Mouse (Mus musculus) kidney, adult 11 months (tissue): ENCODE measurements around the gene Cldn34b2.
"Not testable (repeated sequence)": the region's sequence is repeated elsewhere in the genome, so short reads cannot be mapped to it uniquely, and the experiment has no call there.

ENCODE experiments used
- DNase-seq: peaks from one replicate; pipeline ENCODE4 v3.0.0; 2022

Cldn34b2 gene

DNA sequence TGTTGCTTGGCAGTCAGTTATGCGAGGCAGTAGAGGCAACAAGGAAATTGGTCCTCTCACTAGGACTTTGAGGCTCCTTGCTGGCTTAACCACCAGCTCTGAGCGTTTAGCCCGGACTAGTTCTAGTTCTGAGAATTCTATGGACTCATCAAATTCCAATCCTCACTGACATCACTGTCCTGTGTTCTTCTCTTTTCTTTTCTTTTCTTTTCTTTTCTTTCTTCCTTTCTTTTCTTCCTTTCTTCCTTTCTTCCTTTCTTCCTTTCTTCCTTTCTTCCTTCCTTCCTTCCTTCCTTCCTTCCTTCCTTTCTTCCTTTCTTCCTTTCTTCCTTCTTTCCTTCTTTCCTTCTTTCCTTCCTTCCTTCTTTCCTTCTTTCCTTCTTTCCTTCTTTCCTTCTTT, at the start of gene Cldn34b2:
Cldn34b2 (minus strand) TSS at position 101 of the 400 bp plus-strand sequence.
- DNase-seq, result not testable (repeated sequence)

GRCm38 (mm10) chrX:155177640-155178039, 49.4 kb upstream of the Cldn34b2 start:
- no peak for DNase-seq

GRCm38 (mm10) chrX:155177230-155177629, 49.0 kb upstream of the Cldn34b2 start:
- DNase-seq, result no peak

DNA sequence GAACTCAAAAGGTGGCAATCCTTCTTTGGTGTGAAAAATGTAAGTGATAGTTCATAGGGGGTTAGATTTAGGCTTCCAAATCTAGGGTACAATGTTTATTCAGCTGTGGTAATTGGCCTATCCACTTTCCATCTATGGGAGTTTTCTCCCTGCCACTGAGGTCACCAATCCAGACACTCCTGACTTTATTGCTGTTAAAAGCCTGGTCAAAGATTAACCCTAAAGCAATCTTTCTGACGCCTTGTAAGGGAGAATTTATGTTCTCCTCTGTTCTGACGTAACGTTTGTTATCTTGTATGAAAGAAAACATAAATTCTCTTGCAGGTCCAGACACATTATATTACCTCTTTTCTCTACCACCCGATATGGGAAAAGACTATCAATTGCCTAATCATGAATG, 47.4 kb upstream of the Cldn34b2 start:
- DNase-seq, result no peak

DNA sequence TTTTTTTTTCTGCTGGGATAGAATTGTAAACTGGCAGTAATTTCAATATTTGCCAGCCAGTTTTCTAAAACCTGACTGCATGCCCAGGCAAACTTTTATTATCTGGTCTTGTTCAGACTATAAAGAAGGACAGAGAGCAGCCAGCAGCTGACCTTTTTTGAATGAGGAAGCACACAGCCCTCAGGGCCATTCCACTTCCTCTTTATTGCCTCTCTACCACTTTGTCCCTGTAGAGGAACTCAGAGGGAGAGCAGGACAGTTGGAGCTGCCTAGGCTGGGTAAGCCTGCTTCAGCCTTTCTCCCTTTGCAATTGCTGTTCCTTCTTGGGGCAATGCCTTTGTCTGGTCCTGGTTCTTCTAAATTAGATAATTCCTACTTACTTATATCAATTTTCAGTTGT, 44.1 kb upstream of the Cldn34b2 start:
- DNase-seq, result no peak

DNA sequence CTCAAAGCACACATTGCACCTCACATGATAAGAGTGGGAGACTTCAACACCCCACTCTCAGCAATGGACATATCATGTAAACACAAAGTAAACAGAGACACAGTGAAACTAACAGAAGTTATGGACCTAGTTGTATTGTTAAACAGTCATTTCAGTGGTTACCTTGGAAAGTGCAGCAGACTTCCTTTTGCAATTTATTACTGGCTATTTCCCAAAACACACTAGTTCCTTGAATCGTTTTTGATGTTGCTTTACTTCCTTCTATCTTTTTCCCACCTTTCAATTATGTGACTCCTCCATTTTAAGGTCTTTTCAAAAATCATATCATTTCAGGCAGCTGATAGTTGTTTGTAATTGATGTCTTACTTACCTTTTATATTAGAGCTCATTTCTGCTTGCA, 43.5 kb upstream of the Cldn34b2 start:
- DNase-seq, result no peak

GRCm38 (mm10) chrX:155169886-155170285, 41.7 kb upstream of the Cldn34b2 start:
- DNase-seq, result peak; percentile 28

GRCm38 (mm10) chrX:155167667-155168066, 39.5 kb upstream of the Cldn34b2 start:
- no peak for DNase-seq

GRCm38 (mm10) chrX:155166313-155166712, 38.1 kb upstream of the Cldn34b2 start:
- no peak for DNase-seq

- DNase-seq, result no peak
Measured at GRCm38 (mm10) chrX:155163553-155163952, 35.3 kb upstream of the Cldn34b2 start.

GRCm38 (mm10) chrX:155151868-155152267, 23.7 kb upstream of the Cldn34b2 start:
- peak; percentile 13 for DNase-seq

DNA sequence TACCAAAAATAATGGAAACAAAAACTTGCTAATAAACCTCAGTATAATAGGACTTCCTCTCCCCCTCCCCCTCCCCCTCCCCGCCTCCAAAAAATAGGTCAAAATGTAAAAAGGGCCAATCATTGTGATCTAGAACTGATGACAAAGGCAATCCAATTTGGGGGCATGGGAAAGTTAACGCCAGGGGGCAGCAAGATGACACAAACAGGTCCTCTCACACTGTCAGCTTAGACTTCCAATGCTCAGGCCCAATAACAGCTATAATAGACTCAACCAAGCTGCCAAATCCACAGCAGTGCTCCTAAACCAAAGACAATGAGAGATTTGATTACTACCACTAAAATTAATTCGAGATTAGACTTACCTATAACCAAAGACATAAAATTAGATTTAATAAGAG, 16.5 kb upstream of the Cldn34b2 start:
- peak; percentile 42 for DNase-seq

DNA sequence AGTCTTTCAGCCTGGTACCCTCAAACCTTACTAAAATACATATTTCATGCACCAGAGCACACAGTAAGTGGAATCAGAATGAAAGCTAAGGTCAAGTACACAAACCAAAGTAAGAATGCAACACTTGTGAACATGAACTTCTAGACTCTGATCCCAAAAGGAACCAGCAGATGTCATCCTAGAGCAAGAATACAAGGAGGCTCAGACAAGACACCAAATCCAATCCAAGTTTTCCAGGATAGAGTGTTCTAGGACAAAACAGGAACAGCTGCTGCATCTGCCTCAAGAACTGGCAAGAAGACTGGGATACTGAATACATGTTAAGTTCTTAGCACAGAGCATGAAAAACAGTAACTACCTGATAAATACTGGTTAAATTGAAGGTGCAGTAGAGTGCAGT, 30.2 kb downstream of the Cldn34b2 start:
- peak; percentile 2 for DNase-seq

DNA sequence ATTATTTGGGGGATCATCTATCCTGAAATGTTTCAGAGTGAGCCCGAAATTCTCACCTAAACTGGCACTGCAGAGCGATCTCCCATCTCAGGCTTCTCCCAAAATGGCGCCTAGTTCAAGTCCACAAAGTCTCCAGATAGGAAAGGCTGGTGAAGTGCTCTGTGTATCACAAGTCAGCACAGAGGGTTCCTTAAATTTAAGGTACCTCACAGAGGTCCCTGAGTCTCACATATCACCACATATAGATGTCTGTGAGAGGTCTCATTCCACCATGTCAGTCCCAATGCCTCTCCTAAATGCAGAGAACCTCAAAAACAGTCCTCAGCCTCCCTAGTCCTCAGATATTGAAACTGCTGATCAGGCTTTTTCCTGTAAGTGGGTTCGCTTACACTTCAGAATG, 34.6 kb downstream of the Cldn34b2 start, which contains the start of gene Magea2:
Magea2 (minus strand) TSS at position 101 of the 400 bp plus-strand sequence.
- not testable (repeated sequence) for DNase-seq

- DNase-seq, result not testable (repeated sequence)
Measured at GRCm38 (mm10) chrX:155089693-155090092, 38.5 kb downstream of the Cldn34b2 start, which contains the start of gene Magea1. TSS of gene Magea1 (minus strand) at chrX:155089793.
